Mouse (Mus musculus): ENCODE data around the gene Fer1l5. TPM values are rescaled to one million over a fixed set of nuclear protein-coding genes. Genes with fewer than 3 reads are reported as not detected.

Fer1l5 gene
- total and polyA plus RNA-seq, 3 experiments = 0.04 TPM; not detected in 2

DNA sequence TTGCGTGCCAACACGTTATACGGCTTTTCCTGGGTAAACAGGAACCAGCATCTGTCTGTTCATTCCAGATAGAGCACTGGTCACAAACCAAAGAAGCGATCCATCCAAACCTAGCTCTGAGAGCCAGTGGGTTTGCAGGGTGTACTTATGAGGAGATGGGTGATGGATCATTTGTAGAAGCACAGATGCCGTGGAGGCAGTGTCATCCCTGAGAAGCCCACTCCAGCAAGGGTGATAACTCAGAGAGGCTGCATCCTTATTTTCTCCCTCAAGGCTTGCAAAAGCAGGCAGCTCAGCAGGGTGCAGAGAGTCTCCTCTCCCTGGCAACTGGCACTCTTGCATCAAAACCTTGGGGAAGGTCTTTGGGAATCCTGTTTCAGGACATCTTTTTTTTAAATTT, 86.1 kb downstream of the Fer1l5 start:
- no peak overlapping the region for H3K9ac ChIP-seq (ENCODE audit: low read depth, low read length)
- H3K4me3 ChIP-seq = no peak overlapping the region
- TF ChIP-seq EP300 (IDR thresholded peaks at IDR 0.05; ENCODE audit: insufficient read depth, low read depth, low read length) (no peak), POLR2A (IDR thresholded peaks at IDR 0.05; ENCODE audit: insufficient read depth, low read depth, low read length) (no peak), CTCF (IDR thresholded peaks at IDR 0.05) (no peak)
- H3K27ac ChIP-seq = no peak overlapping the region
- no peaks in the 10 kb centered on the region for H3K4me1 ChIP-seq (ENCODE audit: control insufficient read depth, insufficient read depth, low read length)
- intact Hi-C loops (cut with DNase I) = no loop called here
- no peaks in the 10 kb centered on the region for H3K27me3 ChIP-seq (ENCODE audit: control insufficient read depth, insufficient read depth, low read length)
- no peak for DNase-seq
- no peaks in the 10 kb centered on the region for H3K36me3 ChIP-seq (ENCODE audit: control insufficient read depth, insufficient read depth, low read length)
- H3K79me2 ChIP-seq (replicated peaks; ENCODE audit: control insufficient read depth, insufficient read depth, low read length) = no peaks in the 10 kb centered on the region
- WGBS = 69% methylated on average over 5 of the region's 5 CpGs

DNA sequence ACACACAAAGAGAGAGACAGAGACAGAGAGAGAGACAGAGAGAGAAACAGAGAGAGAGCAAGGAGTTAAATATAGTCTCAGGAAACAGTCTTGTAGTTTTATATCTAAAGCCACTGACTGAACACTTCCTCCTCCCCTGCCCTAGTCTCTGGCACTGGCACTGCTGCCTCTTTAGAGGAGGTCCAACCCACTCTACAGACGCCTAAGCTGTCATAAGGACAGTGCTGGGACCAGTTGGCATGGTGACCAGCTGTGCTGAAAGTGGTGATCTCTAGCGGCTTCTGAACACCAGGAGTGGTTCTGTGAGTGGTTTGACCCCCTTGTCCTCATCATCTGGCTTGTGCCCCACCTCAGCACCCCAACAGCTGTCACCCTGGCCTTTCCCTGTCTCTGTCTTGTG, 89.7 kb downstream of the Fer1l5 start:
- H3K4me3 ChIP-seq = no peak overlapping the region
- no peaks in the 10 kb centered on the region for H3K27me3 ChIP-seq (ENCODE audit: control insufficient read depth, insufficient read depth, low read length)
- H3K36me3 ChIP-seq (ENCODE audit: control insufficient read depth, insufficient read depth, low read length) = no peaks in the 10 kb centered on the region
- no peak for DNase-seq
- intact Hi-C loops (cut with DNase I) = no loop called here
- 24% methylated on average over 2 of the region's 2 CpGs for WGBS
- no peaks in the 10 kb centered on the region for H3K79me2 ChIP-seq (replicated peaks; ENCODE audit: control insufficient read depth, insufficient read depth, low read length)
- no peak for TF ChIP-seq CTCF (IDR thresholded peaks at IDR 0.05)
- no peak for TF ChIP-seq EP300 (IDR thresholded peaks at IDR 0.05; ENCODE audit: insufficient read depth, low read depth, low read length)
- no peak for TF ChIP-seq POLR2A (IDR thresholded peaks at IDR 0.05; ENCODE audit: insufficient read depth, low read depth, low read length)
- no peaks in the 10 kb centered on the region for H3K4me1 ChIP-seq (ENCODE audit: control insufficient read depth, insufficient read depth, low read length)
- no peak overlapping the region for H3K9ac ChIP-seq (ENCODE audit: low read depth, low read length)
- H3K27ac ChIP-seq = no peak overlapping the region

DNA sequence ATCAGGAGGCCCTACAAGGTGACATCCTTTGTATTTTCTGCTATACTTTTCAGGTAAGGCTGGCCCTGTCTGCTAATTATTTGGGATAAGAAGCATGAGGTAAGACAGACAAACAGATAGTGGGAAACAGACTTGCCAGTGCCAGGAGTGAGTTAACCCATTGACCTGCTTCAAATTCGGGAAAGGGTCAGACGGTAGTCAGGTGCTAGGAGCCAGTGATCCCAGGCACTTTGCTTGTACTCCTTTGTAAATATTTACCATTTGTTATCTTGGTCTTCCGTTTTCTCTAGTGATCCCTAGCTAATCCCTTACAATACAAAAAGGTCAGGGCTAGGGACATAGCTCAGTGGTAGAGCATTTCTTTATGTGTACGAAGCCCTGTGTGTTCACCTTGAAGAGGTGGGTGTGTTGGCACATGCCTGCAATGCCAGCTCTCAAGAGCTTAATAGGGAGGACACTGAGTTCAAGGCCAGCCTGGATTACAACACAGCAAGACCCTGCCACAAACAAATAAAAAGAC, 93.6 kb downstream of the Fer1l5 start:
- no peak overlapping the region for H3K4me3 ChIP-seq
- peaks cover 4% of the 10 kb centered on the region for H3K4me1 ChIP-seq (ENCODE audit: control insufficient read depth, insufficient read depth, low read length)
- intact Hi-C loops (cut with DNase I) = no loop called here
- no peak for TF ChIP-seq POLR2A (IDR thresholded peaks at IDR 0.05; ENCODE audit: insufficient read depth, low read depth, low read length)
- no peak for TF ChIP-seq EP300 (IDR thresholded peaks at IDR 0.05; ENCODE audit: insufficient read depth, low read depth, low read length)
- TF ChIP-seq CTCF (IDR thresholded peaks at IDR 0.05) = no peak
- no peak overlapping the region for H3K27ac ChIP-seq
- H3K36me3 ChIP-seq (ENCODE audit: control insufficient read depth, insufficient read depth, low read length) = no peaks in the 10 kb centered on the region
- 72% methylated on average over 4 of the region's 4 CpGs for WGBS
- H3K9ac ChIP-seq (ENCODE audit: low read depth, low read length) = no peak overlapping the region
- DNase-seq = no peak
- no peaks in the 10 kb centered on the region for H3K27me3 ChIP-seq (ENCODE audit: control insufficient read depth, insufficient read depth, low read length)
- no peaks in the 10 kb centered on the region for H3K79me2 ChIP-seq (replicated peaks; ENCODE audit: control insufficient read depth, insufficient read depth, low read length)

DNA sequence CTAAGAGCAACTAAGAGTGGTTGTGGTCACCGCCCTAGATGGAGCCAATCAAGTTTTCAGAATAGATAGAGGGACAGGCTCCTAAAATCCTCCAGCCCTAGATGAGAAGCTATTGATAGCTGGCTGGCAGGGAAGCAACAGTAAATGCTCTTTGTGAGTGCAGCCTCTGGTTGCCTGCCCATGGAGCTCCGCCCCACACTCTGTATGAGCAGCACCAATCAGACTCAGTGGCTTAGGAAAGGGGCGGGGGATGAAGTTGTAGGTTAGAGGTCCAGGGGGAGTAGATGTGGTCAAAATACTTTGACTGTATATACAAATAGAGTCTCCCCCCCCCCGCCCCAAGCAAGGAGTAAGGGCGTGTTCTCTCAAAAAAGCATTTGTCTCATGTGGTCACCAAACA, 95.4 kb downstream of the Fer1l5 start:
- no peak overlapping the region for H3K4me3 ChIP-seq
- TF ChIP-seq POLR2A (IDR thresholded peaks at IDR 0.05; ENCODE audit: insufficient read depth, low read depth, low read length) (no peak), EP300 (IDR thresholded peaks at IDR 0.05; ENCODE audit: insufficient read depth, low read depth, low read length) (no peak), CTCF (IDR thresholded peaks at IDR 0.05) (no peak)
- intact Hi-C loops (cut with DNase I) = no loop called here

DNA sequence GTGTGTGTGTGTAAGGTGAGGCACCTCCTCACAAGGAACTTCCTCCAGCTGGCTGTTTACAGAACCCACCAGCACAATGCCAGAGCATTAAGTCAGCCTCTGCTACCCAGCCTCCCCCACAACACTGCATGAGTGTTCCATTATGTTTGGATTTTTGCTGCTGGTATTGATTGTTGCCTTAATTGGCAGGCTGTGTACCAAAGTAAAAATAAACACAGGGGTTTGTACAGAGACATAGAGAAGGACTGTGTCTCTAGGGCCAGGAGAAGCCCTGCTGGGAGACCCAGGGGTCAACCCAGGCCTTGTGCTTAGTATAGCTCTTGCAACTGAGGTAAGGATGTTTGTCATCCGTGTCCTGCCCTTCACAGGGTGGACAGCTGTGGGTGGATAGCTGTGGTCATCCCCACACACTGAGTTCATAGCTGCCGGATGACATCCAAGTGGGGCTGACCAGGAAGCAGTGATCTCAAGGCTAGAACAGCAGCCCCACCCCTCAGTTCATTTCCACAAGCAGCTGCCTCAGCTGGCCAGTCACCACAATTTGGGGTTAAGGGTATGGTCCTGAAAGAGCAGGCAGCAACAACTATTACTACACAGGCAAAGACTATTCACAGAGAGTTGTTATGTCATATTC, 97.8 kb downstream of the Fer1l5 start:
- intact Hi-C loops (cut with DNase I) = loop anchor here (2.0 to 5.0 kb wide), 3 partner anchors 41 to 163 kb away; partner anchors contain the start of genes Arid5a, Cnnm3 and Kansl3
- peak; percentile 51 for DNase-seq
- H3K79me2 ChIP-seq (replicated peaks; ENCODE audit: control insufficient read depth, insufficient read depth, low read length) = no peaks in the 10 kb centered on the region
- 0 out of 2 replicates have a peak overlapping the region, but pooled peaks have one; percentile 11 for H3K9ac ChIP-seq (ENCODE audit: low read depth, low read length)
- H3K4me3 ChIP-seq = no peak overlapping the region
- WGBS = 33% methylated on average over 2 of the region's 2 CpGs
- TF ChIP-seq POLR2A (IDR thresholded peaks at IDR 0.05; ENCODE audit: insufficient read depth, low read depth, low read length) (no peak), EP300 (IDR thresholded peaks at IDR 0.05; ENCODE audit: insufficient read depth, low read depth, low read length) (no peak), CTCF (IDR thresholded peaks at IDR 0.05) (no peak)
- H3K27ac ChIP-seq = no peak overlapping the region
- H3K27me3 ChIP-seq (ENCODE audit: control insufficient read depth, insufficient read depth, low read length) = no peaks in the 10 kb centered on the region
- H3K36me3 ChIP-seq (ENCODE audit: control insufficient read depth, insufficient read depth, low read length) = no peaks in the 10 kb centered on the region
- H3K4me1 ChIP-seq (ENCODE audit: control insufficient read depth, insufficient read depth, low read length) = peaks cover 13% of the 10 kb centered on the region

More for the DNA sequence above, 95.4 kb downstream of the Fer1l5 start:
- no peaks in the 10 kb centered on the region for H3K36me3 ChIP-seq (ENCODE audit: control insufficient read depth, insufficient read depth, low read length)
- peaks cover 7% of the 10 kb centered on the region for H3K4me1 ChIP-seq (ENCODE audit: control insufficient read depth, insufficient read depth, low read length)
- H3K27me3 ChIP-seq (ENCODE audit: control insufficient read depth, insufficient read depth, low read length) = no peaks in the 10 kb centered on the region
- 65% methylated on average over 5 of the region's 5 CpGs for WGBS
- H3K27ac ChIP-seq = no peak overlapping the region
- H3K9ac ChIP-seq (ENCODE audit: low read depth, low read length) = no peak overlapping the region
- no peaks in the 10 kb centered on the region for H3K79me2 ChIP-seq (replicated peaks; ENCODE audit: control insufficient read depth, insufficient read depth, low read length)
- DNase-seq = no peak
